Mouse (Mus musculus) E14TG2a.4 (cell line): ENCODE data around the gene Pdgfa.

Source experiments
- CTCF ChIP-seq: conservative IDR thresholded peaks from 2 replicates; pipeline ENCODE4 v1.5.1; 2014; ENCODE audit warnings: low read length
- NANOG ChIP-seq: IDR thresholded peaks from 2 replicates; pipeline ENCODE4 v1.6.1; 2014; ENCODE audit warnings: borderline replicate concordance, low read length, mixed read lengths

GRCm38 (mm10) chr5:138999716-139000115 lies 2.5 kb upstream of the Pdgfa start:
- TF ChIP-seq CTCF (no peak), NANOG (no peak)
